Mouse (Mus musculus) cerebellum, adult 11-12 months (tissue): Measurements from ENCODE around the gene Pcbp1.
"Not testable (repeated sequence)": the region's sequence is repeated elsewhere in the genome, so short reads cannot be mapped to it uniquely, and the experiment has no call there.

Experiments used
- DNase-seq: peaks from one replicate; pipeline ENCODE4 v3.0.0; 2022

Gene Pcbp1

DNA sequence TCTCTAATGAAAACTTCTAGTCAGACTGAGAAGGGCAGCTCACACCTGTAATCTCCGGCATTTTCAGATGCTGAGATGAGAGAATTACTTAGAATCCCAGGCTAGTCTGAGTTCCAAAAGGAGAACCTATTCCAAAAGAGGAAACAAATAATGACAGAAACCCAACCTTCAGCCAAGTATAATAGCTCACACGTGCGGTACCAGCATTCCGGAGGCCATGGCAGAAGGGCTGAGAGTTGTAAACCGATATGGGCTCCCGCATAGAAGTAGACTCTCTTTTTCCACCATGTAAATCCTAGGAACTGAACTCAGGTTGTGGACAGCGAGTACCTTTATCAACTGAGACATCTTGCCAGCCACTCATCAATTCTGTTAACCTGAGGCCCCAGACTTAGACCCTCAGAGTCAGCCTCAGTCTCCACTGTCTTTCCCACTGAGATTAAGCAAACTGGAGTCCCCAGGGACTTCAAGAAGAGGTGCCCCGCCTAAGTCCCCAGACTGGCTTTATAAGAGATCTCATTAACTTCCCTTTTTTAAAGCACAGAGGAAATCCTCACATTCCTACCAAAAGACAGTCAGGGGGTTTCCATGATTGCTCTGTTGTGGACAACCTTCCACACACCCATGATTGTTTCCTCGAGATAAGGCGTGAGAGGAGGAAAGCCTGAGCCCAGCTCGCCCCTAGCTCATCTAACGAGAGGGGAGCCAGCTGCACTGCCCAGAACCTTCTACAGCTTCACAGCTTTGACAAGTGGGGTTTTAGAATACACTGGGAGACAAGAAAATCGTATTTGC lies 32.5 kb downstream of the Pcbp1 start:
- DNase-seq, result no peak

DNA sequence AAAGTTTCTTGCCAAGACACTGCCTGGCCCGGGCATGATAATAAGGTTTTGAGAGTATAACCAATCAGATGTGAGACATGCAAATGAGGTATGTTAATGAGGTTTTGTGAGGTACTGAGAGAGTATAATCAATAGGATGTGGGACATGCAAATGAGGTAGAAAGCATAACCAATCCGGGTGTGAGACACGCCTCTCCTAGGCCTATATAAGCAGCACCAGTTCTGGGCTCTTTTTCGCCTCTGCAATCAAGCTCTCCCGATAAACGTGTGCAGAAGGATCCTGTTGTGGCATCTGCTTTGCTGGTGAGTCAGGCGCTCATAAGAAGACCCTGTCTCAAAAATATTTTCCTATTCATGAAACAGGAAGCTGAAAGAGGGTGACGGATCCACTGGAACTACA lies 35.7 kb downstream of the Pcbp1 start:
- DNase-seq, result not testable (repeated sequence)

DNA sequence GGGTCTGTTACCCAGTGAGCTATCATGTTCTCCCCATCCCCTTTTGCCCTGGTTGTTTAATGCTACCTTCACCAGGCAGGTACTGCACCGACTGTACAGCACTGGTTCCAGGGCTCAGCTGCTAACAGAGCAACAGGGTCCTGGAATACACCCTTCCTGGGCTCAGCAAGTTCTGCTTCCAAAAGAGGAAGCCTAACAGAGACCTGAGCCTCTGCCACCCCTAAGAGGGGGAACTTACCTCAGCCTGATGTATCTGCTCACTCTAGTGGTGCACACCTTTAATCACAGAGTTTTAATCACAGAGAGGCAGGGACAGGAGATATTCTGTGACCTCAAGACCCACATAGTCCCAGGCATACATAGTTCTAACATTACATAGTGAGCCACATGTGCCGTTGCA lies 36.2 kb downstream of the Pcbp1 start:
- no peak for DNase-seq

DNA sequence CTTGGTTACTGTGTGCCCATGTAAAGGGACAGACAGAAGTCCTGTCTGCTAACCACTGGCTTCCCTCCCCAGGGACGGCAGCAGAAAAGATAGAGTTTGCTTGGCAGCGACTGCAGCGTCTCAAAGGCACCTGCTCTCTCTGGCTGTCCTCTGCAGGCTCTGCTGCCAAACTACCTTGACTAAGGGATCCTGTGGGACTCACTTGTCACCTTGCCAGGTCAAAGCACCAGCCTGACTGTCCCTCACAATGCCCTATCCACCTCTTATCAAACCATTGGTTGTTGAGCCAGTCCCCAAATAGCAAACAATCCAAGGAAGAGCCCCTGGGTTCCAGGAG lies 38.0 kb downstream of the Pcbp1 start:
- peak; percentile 66 for DNase-seq

- peak; percentile 69 for DNase-seq
Observed at GRCm38 (mm10) chr6:86487358-86488148, 38.6 kb downstream of the Pcbp1 start.

- DNase-seq, result no peak
Observed at GRCm38 (mm10) chr6:86485943-86486640, 40.0 kb downstream of the Pcbp1 start.

GRCm38 (mm10) chr6:86481871-86482270 lies 44.2 kb downstream of the Pcbp1 start:
- no peak for DNase-seq

GRCm38 (mm10) chr6:86480189-86480831 lies 45.8 kb downstream of the Pcbp1 start:
- peak; percentile 58 for DNase-seq

DNA sequence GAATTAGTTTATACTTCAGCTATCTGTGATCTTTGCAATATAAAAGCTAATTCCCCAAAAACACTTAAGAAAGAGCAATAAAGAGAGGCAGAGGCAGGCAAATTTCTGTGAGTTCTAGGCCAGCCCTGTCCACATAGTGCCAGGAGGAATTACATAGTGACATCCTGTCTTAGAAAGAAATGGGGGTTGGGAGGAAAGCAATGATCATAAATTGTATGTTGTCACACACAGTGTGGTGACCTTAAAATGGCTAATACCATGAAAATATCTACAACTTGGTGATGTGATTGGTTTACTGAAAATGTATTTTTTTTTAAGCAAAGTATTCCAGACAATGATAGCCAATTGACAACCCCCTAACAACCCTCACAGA lies 46.3 kb downstream of the Pcbp1 start:
- DNase-seq, result no peak

DNA sequence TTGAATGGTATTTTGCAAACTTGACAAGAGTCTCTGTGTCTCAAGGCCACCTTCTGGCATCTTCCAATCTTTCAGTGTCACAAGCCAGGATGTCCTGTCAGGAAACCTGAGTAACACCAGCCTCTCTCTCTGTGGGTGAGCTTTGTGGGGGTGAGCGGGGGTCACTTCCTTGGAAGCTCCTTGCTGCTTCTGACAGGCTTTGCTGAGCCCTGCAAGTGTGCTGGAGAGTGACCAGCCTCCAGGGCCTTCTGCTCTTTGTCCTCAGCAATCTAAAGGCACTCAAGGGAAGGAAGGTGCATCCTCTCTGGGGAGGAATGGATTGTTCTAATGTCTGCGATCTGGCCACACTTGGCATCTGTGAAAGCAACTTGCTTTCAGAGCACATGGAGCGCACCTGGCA lies 46.8 kb downstream of the Pcbp1 start:
- peak; percentile 53 for DNase-seq

DNA sequence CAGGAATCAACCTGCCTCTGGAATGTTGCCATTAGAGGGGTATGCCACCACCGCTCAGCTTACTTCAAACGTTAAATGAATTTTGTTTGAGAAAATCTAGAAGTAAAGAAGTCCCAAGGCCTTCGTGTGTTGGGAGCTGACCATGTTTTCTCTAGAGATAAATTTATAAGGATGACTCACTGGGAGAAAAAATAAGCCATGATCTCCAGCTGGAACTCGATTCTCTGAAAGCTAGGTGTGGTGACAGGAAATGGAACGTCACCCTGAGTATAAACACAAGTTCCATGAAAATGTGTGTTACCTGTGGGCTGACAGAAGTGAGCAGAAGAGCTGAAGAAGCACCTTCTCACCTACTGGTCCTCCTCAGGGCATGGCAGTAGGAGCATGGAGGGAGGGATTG lies 49.2 kb downstream of the Pcbp1 start:
- DNase-seq, result no peak

- DNase-seq, result no peak
Observed at GRCm38 (mm10) chr6:86475462-86476167, 50.5 kb downstream of the Pcbp1 start.

DNA sequence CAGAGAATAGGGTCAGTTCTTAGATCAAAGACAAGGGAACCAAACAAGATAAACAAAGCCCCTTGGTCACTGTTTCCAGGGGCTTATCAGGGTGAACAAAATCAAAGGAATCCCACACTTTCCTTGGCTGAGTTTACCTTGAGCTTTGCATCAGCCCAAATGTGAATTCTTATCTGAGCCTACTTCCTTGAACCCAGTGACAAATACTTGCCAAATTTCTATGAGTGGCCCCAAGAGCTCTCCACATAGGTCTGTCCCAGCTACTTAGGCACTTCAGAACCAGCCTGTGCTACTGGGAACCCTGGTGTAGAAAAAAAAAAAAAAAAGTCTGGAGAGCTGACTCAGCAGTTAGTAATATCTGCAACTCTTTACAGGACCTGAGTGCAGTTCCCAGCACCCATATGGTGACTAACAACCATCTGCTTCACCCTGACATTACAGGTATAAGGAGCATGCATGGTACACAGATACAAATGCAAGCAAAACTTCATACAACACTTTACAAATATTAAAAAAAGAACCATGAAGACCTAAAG lies 51.4 kb downstream of the Pcbp1 start:
- DNase-seq, result no peak
